Mouse (Mus musculus) mesoderm, embryonic 11.5 days (tissue): ENCODE data around the gene Msh3.

Source experiments
- DNase-seq: peaks from one replicate; pipeline ENCODE4 v3.0.0-alpha.2; 2012; ENCODE audit warnings: low read depth, low spot score

Gene Msh3

DNA sequence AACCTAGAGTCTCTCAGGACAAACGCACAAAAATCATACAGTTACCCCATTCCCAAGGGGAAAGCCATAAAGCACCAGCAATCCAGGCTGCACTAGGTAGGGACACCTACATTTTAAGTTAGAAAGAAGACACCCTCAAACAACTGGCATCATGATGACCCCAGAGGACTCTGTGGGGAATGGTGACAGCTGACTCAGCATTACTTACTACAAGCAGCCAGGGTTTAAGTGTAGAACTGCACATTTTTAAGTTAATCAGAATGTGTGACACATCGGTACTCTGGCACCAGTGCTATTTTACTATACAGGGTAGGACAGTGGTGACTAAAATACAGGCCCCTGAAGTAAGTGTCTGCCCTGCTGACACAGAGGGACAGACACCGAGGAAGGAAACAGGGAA lies 24.2 kb downstream of the Msh3 start:
- DNase-seq = no peak

- DNase-seq = no peak
These were observed 26.8 kb downstream of the Msh3 start for GRCm38 (mm10) chr13:92328000-92328399.

GRCm38 (mm10) chr13:92326030-92326429 lies 28.8 kb downstream of the Msh3 start:
- no peak for DNase-seq

DNA sequence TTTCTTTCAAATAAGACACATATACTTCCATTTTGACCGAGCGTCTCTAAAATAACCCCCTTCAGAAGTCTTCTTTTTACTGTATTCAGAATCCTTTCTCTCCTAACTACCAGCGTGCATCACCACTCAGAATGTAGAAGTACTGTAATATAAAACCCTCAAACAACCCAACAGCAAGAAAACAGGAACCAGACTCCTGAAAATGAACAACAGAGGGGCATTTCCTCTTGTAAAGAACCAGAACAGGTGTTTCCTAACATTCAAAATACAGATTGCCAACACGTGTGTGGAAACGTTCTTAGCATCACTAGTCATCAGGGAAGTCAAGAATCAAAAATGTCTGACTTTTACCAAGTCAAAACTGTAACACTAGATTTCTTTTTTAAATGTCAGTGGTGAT lies 34.0 kb downstream of the Msh3 start:
- DNase-seq = no peak

DNA sequence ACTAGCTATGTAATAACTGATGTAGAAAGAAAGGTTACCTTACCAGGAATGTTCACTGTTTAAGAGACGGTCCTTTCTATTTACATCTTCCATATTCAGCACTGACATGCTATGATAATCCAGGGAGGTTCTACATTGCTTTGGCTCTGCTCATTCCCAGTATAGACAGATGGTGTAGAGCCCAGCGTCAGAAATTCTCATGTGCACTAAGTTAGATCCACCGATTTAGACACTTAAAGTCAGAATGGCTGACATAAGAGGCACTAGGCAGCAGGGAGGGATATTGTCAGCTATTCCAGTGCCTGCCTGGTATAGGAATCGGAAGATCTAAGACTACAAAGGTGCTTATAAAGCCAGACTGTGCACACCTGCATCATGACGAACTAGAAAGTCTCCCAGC lies 40.2 kb downstream of the Msh3 start:
- no peak for DNase-seq

GRCm38 (mm10) chr13:92305680-92306079 lies 49.1 kb downstream of the Msh3 start, which contains the start of gene Gm20379:
TSS of gene Gm20379 (plus strand) at chr13:92305980.
- DNase-seq = no peak

DNA sequence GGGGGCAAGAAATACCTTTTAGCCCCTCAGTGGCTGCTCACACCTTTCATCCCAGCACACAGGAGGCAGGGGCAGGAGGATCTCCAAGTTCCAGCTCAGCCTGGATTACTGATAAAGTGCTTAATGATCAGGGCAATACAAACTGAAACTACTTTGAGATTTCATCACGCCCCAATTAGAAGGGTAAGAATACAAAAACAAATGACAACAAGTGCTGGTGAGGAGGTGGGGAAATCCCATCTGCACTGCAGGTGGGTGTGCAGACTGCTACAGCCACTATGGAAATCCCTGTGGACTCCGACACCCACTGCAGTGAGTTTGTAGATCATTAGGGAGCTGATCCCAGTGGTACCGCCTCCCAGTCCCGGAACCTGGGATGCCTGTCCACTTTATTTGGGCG lies 50.5 kb downstream of the Msh3 start:
- DNase-seq = no peak

DNA sequence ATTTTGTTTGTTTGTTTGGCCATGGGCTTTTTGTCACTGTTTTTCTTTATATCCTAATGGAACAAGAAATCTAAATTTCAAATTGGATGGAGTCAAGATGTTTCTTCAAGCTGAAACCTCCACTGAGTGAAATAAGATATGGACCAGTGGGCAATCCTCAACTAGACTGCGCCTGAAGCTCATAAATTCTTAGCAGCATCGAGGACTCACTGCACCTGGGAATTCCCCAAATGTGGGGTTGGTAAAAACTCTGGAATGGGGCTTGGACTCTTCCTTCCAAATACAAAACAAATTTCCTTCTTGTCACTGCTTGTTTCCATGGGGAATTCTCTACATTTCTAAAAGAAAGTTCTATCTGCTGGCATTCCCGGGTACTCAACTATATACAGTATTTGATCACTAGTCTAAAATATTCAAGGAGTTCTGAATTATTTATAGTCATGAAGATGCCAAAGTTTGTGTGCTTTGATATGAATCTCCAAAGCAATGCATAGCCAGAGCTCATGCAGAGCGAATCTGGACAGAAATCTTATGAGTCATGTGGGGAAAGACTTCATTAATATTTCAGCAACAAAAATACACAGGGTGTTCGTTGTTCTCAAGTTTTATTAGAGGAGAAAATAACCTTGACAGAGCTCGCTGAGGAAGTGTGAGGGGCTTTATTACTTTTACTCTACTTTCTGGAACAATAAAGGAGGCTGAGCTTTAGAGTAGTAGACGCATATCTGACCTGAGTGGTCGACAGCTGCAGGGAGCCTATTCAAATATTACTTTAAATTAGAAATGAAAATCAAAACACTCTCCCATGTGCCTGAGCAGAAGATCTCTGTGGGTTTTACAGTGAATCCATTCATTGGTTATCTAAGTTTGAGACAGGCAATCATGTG lies 51.5 kb downstream of the Msh3 start:
- no peak for DNase-seq

DNA sequence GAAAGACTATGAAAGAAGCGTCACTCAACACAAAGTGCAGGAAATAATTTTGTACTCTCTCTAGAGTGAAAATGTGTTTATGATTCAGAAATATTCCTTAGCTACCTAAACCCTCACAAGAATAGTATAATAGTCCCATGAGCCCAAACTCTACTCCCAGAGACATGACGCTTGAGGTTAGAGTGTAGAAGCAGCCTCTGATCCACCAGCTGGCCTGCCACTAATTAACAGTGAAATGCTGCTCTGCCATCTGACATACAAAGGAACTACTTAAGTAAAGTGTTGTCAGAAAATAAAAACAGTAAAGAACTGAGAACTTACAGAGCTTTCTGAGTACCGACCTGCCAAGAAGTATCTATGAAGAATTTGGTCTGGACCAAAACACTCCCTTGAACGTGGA lies 52.3 kb downstream of the Msh3 start:
- DNase-seq = no peak

- DNase-seq = no peak
These were observed 53.0 kb downstream of the Msh3 start for GRCm38 (mm10) chr13:92301754-92302153.

DNA sequence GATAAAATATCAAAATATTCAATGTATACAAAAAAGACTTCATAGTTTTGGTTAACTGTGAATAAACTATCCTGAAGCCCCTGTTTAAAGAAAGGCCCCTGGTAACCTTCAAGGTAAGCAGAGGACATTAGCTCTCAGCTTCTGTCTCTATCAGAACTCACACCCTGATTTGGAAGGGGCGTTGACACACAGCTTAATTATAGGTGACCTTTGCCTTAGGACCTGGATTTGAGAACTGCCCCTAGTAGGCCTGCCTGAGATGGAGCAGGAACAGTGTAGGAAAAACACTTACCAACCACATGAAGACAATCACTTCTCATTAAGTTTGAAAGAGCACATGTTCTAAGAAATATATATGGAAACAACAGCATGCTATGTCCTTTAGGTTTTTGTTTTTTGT lies 55.3 kb downstream of the Msh3 start:
- no peak for DNase-seq

DNA sequence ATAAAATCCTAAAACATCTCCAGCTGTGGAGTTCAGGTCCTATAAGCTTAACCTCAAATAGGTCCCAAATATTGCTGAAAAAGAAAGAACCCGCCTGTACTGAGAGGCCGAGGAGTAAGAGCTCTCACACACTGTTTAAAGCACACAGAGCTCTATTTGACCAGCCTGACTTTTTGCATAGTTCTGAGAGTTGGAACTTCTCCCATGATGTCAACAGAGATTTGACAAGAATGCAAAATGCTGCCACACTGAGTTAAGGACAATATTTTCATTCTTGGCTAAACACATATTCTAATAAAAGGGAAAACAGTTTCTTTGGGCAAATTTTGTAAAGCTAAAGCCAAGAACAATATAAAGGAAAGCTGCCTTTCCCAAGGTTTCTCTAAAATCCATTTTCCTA lies 57.8 kb downstream of the Msh3 start:
- no peak for DNase-seq

GRCm38 (mm10) chr13:92296490-92296889 lies 58.3 kb downstream of the Msh3 start:
- DNase-seq = no peak

DNA sequence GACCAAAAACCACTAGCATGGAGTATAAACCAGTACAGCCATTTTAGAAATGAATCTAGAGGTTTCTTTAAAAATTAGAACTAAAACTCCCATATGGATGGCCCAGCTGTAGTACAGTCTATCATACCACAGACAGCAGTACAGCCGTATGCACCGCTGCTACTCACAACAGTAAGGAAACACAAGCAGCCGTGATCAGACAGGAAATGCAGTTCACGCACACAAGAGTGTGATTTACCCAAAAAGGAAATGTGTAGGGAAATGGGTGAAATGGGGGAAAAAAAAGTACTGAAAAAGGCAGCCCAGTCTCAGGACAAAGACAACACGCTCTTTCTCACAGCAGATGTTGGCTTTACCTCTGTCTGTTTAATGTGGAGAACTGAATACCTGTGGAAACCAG lies 60.9 kb downstream of the Msh3 start:
- DNase-seq = no peak

GRCm38 (mm10) chr13:92291605-92292004 lies 63.2 kb downstream of the Msh3 start:
- DNase-seq = peak; percentile 24

- DNase-seq = no peak
These were observed 77.8 kb downstream of the Msh3 start for GRCm38 (mm10) chr13:92277027-92277426.

GRCm38 (mm10) chr13:92275292-92275691 lies 79.5 kb downstream of the Msh3 start:
- no peak for DNase-seq

DNA sequence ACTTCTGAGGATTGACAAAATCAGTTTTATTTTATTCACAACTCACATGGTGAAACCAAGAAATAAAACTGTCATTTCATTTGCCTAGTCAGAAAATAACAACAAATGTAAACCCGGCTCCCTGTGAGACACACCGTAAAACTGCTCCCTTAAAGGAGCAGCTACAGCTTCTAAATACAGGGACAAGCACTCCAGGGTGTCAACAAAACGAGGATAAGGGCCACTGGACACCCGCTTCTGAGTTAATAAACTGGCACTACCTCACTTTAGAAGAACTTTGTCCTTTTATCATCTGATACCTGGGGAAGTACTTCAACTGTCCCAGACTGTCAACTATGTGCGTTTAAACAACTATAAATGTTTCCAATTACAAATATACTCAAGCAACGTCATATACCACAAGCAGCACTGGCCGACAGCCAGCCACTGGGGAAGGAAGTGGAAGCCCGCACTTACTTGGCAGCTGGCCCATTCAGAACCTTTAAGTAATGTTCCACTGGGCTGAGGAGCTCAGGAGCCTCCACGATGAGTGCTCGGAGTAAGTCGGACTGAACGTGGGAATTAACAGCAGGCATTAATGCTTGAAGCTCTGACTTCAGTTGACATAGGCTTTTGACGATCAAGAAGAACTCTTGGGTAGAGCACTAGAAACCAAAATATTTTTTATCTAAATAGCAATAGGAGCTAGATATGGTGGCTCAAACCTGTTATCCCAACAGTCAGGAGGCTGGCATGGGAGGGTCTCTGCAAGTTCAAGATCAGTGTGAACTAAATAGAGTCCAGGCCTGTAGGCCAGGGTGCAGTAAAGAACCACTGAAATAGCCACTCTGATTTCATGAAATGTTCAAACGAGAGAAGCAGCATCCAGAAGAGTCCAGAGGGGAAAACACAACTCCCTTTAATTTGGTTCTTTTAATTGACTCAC lies 80.3 kb downstream of the Msh3 start:
- no peak for DNase-seq

GRCm38 (mm10) chr13:92267076-92267475 lies 87.7 kb downstream of the Msh3 start:
- DNase-seq = no peak

GRCm38 (mm10) chr13:92263566-92263965 lies 91.2 kb downstream of the Msh3 start:
- no peak for DNase-seq

DNA sequence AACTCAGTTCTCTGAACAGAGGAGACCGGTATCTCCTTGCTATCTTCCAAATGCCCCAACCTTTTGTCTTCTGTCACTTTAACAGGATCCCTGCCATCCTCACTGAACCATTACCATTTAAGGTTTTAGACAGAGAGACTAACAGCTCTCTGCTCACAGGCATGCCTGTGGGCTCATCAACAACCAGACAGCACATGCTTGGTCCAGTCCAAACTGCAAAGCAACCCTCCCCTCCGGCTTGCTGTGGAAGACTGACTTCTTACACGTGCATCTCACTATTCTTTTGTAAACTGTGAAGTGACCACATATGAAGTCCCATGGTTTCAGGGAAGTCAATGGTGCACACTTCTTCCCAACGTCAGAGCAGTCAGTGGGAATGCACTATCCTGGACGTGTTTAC lies 93.5 kb downstream of the Msh3 start:
- no peak for DNase-seq

DNA sequence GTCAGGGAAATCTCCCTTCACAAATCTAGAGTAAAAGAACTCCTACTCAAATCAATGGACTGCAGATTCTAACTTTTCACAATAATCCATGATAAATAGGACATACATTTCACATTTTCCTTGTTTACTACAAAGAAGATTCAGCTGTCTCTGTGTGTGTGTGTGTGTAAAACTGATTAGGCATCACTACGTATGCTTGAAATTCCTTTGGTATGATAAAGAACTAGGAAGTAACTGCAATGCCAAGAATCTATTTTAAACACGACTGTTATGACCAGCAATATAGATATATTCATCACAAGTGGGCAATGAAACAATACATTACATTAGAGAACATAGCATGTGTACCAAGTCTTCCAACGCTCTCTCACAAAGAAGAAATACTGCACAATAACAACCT lies 99.3 kb downstream of the Msh3 start:
- no peak for DNase-seq

GRCm38 (mm10) chr13:92253850-92254249 lies 101.0 kb downstream of the Msh3 start:
- DNase-seq = no peak
